Mouse (Mus musculus) midbrain, embryonic 11.5 days (tissue): ENCODE measurements around the gene Uevld. TPM values are rescaled to one million over a fixed set of nuclear protein-coding genes. Genes with fewer than 3 reads are reported as not detected.
"Not testable (repeated sequence)": the region's sequence is repeated elsewhere in the genome, so short reads cannot be mapped to it uniquely, and the experiment has no call there.

Experiments used
- ATAC-seq: fragments of 200-750 bp; cut with Nextera tagmentation; 2 replicates; pipeline ENCODE4 v1.8.0; 2017; ENCODE audit warnings: moderate TSS enrichment, moderate library complexity; ENCODE audit not compliant: low FRiP score
- DNase-seq: peaks from one replicate; pipeline ENCODE4 v3.0.0; 2015; ENCODE audit warnings: low spot score; ENCODE audit errors: missing footprints
- H3K27ac ChIP-seq: fragments of 300-500 bp; sonication (generic); 2 replicates; pipeline ENCODE4 v1.5.1; 2014; ENCODE audit warnings: low read depth, low read length
- H3K27me3 ChIP-seq: fragments of 300-500 bp; sonication (generic); 2 replicates; pipeline ENCODE4 v1.6.1; 2014; ENCODE audit warnings: mild to moderate bottlenecking, low read length, moderate library complexity, mixed read lengths; ENCODE audit not compliant: control insufficient read depth, insufficient read depth
- H3K36me3 ChIP-seq: fragments of 300-500 bp; sonication (generic); 2 replicates; pipeline ENCODE4 v1.6.1; 2014; ENCODE audit warnings: mild to moderate bottlenecking, low read length, moderate library complexity, mixed read lengths; ENCODE audit not compliant: control insufficient read depth, insufficient read depth
- H3K4me1 ChIP-seq: fragments of 300-500 bp; sonication (generic); 2 replicates; pipeline ENCODE4 v1.6.1; 2014; ENCODE audit warnings: low read length; ENCODE audit not compliant: control insufficient read depth, insufficient read depth
- H3K4me2 ChIP-seq: fragments of 300-500 bp; sonication (generic); 2 replicates; pipeline ENCODE4 v1.6.1; 2014; ENCODE audit warnings: mild to moderate bottlenecking, moderate library complexity
- H3K4me3 ChIP-seq: fragments of 300-500 bp; sonication (generic); 2 replicates; pipeline ENCODE4 v1.5.1; 2014; ENCODE audit warnings: low read depth, low read length
- H3K9ac ChIP-seq: fragments of 300-500 bp; sonication (generic); 2 replicates; pipeline ENCODE4 v1.6.1; 2014; ENCODE audit warnings: low read length
- H3K9me3 ChIP-seq: fragments of 300-500 bp; sonication (generic); 2 replicates; pipeline ENCODE4 v1.6.1; 2016; ENCODE audit warnings: low read length; ENCODE audit not compliant: control insufficient read depth
- WGBS: fragments of 180-500 bp; shearing (Covaris S2); extraction: QIAGEN DNeasy Blood & Tissue Kit; methylation state at CpG from one replicate; pipeline ENCODE4 v1.1.7; 2014; 5-methylcytosine and 5-hydroxymethylcytosine counted together
- polyA plus RNA-seq: library from polyadenylated mRNA; unstranded; fragments of >200 nt; fragmentation: Nextera tagmentation; extraction: Ambion mirVana; gene quantifications from 2 replicates; pipeline ENCODE4 v1.2.1, GENCODE M21; 2014

The Uevld gene
- polyA plus RNA-seq, 1 experiment from 2014 or later = 14.3 TPM

DNA sequence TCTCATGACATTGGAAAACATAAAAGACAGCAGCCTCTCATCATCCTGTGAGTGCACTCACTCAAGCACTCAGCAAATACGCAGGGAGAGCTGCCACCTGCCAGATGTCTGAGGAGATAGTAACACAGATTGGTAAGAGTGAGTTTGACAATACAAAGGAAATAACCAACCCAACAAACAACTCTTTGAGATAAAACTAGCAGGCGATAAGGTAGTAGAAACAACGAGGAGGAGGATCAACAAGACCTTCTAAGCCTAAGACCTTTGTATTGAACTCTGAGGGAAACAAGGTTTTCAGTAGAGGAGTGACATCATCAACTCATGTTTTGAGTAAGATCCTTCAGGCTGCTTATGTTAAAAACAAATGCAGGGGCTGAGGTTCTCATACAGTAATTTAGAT, 59.0 kb downstream of the Uevld start:
- Histone ChIP-seq H3K4me2 (no peak overlapping the region), H3K36me3 (peaks cover 17% of the 10 kb centered on the region), H3K4me3 (no peak overlapping the region), H3K9me3 (no peaks in the 10 kb centered on the region), H3K27me3 (no peaks in the 10 kb centered on the region), H3K27ac (no peak overlapping the region), H3K4me1 (no peaks in the 10 kb centered on the region), H3K9ac (no peak overlapping the region)
- WGBS = 93% methylated on average over 3 of the region's 3 CpGs
- ATAC-seq (no peak), DNase-seq (no peak)

GRCm38 (mm10) chr7:46895511-46895910, 62.8 kb downstream of the Uevld start:
- Histone ChIP-seq H3K36me3 (peaks cover 28% of the 10 kb centered on the region), H3K9me3 (no peaks in the 10 kb centered on the region), H3K27ac (no peak overlapping the region), H3K9ac (no peak overlapping the region), H3K4me1 (no peaks in the 10 kb centered on the region), H3K4me3 (no peak overlapping the region), H3K27me3 (no peaks in the 10 kb centered on the region), H3K4me2 (no peak overlapping the region)
- whole genome bisulfite sequencing = 97% methylated on average over 3 of the region's 3 CpGs
- ATAC-seq (no peak), DNase-seq (no peak)

DNA sequence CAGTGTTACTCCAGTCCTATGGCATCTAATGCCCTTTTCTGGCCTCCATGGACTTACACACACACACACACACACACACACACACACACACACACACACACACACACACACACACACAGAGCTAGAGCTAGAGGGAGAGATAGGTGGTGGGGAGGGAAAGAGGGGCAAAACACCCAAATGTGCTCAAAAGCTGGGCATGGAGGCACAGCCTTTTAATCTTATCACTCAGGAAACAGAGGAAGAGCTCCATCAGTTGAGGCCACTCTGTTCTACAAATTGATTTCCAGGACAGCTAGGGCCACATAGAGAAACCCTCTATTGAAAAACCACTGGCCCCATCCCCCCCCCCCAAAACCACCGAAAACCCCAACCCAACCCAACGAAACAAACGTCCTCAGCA, 75.0 kb downstream of the Uevld start:
- ATAC-seq = no peak
- H3K27ac ChIP-seq = no peak overlapping the region
- H3K4me2 ChIP-seq = no peak overlapping the region
- no peaks in the 10 kb centered on the region for H3K27me3 ChIP-seq
- DNase-seq = no peak
- H3K9me3 ChIP-seq = no peaks in the 10 kb centered on the region
- H3K4me1 ChIP-seq = no peaks in the 10 kb centered on the region
- no peak overlapping the region for H3K4me3 ChIP-seq
- 88% methylated on average over 3 of the region's 3 CpGs for WGBS
- no peak overlapping the region for H3K9ac ChIP-seq
- H3K36me3 ChIP-seq = peaks cover 13% of the 10 kb centered on the region; the same call in 1 of the 2 replicates

DNA sequence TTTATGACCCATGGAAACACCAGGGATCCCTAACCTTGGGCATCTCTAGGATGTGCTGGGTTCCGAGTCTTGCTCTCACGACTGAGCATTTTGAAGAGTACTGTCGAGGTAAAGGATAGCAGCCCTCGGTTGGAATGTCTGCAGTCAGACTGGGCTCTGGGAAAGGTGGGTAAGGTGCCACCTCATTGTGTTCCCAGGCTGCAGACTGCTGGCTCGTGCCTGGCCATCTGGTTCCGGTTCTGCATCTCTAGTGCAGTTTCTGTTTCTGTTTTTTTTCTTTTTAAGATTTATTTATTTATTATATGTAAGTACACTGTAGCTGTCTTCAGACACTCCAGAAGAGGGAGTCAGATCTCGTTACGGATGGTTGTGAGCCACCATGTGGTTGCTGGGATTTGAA, 76.4 kb downstream of the Uevld start:
- H3K27ac ChIP-seq, H3K4me1 ChIP-seq, H3K9ac ChIP-seq, ATAC-seq, H3K4me3 ChIP-seq, DNase-seq, H3K27me3 ChIP-seq, H3K36me3 ChIP-seq, H3K4me2 ChIP-seq, H3K9me3 ChIP-seq: not testable (repeated sequence)
- 88% methylated on average over 7 of the region's 8 CpGs for WGBS

DNA sequence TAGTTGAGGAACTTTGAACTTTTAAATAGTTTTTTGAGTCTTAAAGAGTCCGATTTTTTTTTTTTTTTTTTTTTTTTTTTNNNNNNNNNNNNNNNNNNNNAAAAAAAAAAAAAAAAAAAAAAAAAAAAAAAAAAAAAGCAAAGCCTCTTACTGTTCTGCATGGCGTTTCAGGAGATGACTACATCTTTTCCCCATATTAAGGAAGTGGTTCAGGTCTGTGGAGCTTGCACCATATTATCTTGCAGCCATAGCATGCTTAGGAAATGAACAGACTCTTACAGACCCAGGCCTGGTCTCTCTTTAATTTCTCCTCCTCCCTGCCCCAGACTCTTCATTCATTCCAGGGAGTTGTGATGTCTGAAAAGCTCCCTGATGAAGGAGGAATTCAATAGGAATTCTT, 77.3 kb downstream of the Uevld start:
- Histone ChIP-seq H3K4me2 (no peak overlapping the region), H3K4me3 (no peak overlapping the region), H3K9me3 (no peaks in the 10 kb centered on the region), H3K27ac (no peak overlapping the region), H3K4me1 (no peaks in the 10 kb centered on the region), H3K9ac (no peak overlapping the region), H3K27me3 (no peaks in the 10 kb centered on the region), H3K36me3 (no peaks in the 10 kb centered on the region)
- ATAC-seq = no peak
- 98% methylated on average over 2 of the region's 2 CpGs for WGBS
- DNase-seq = no peak

GRCm38 (mm10) chr7:46879851-46880250, 78.5 kb downstream of the Uevld start:
- WGBS = 94% methylated on average over 5 of the region's 5 CpGs
- DNase-seq = no peak
- Histone ChIP-seq H3K4me2 (no peak overlapping the region), H3K36me3 (no peaks in the 10 kb centered on the region), H3K27ac (no peak overlapping the region), H3K9ac (no peak overlapping the region), H3K27me3 (no peaks in the 10 kb centered on the region), H3K9me3 (no peaks in the 10 kb centered on the region), H3K4me3 (no peak overlapping the region), H3K4me1 (no peaks in the 10 kb centered on the region)
- no peak for ATAC-seq

DNA sequence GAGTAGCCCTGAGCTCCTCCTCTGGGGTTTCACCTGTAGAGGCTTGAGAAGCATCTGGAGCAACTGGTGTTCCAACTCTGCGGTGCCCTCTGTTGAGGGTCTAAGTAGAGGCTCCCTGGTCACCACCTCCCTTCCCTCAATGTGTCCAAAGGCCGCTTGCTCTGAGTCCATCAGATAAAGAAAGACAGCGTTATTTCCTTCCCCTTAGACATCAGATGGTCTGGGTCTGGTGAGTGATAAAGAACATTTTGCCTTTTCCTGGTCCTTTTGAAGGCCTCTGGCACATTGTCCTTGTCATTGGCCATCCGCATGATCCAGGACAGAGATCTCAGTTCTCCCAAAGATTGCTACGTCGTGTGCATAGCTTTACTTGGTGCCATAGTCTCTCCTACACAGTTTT, 81.1 kb downstream of the Uevld start:
- no peaks in the 10 kb centered on the region for H3K36me3 ChIP-seq
- H3K27ac ChIP-seq = no peak overlapping the region
- no peak overlapping the region for H3K4me3 ChIP-seq
- 85% methylated on average over 6 of the region's 6 CpGs for WGBS
- no peak overlapping the region for H3K9ac ChIP-seq
- H3K9me3 ChIP-seq = no peaks in the 10 kb centered on the region
- DNase-seq (no peak), ATAC-seq (no peak)
- no peaks in the 10 kb centered on the region for H3K4me1 ChIP-seq
- no peaks in the 10 kb centered on the region for H3K27me3 ChIP-seq
- no peak overlapping the region for H3K4me2 ChIP-seq

DNA sequence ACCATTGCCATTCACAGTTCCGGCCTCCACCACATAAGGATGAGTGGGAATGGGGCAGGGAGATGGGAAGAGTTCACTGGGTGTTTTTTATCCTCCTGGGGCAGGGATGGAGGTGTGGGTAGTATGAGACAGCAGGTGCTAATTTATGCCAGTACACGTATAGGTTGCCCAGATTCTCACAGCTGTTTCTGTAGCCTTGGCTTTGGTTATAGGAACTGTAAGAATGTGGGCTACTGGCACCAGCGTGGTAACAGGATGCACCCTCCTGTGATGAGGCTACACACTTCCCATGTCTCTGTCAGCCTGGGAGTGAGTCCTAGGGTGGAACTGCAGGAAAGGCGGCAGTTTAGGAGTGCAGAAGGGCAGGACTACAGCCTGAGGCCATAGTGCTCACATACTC, 81.5 kb downstream of the Uevld start:
- no peaks in the 10 kb centered on the region for H3K36me3 ChIP-seq
- H3K4me3 ChIP-seq = no peak overlapping the region
- no peaks in the 10 kb centered on the region for H3K4me1 ChIP-seq
- H3K4me2 ChIP-seq = no peak overlapping the region
- no peaks in the 10 kb centered on the region for H3K27me3 ChIP-seq
- DNase-seq (no peak), ATAC-seq (no peak)
- H3K9me3 ChIP-seq = no peaks in the 10 kb centered on the region
- no peak overlapping the region for H3K9ac ChIP-seq
- H3K27ac ChIP-seq = no peak overlapping the region
- WGBS = 68% methylated on average over 4 of the region's 4 CpGs
